ENCODE assay signal across 8 mouse cellular contexts in genomic region chr2:173453569-173454405, GRCm38 (mm10).
DNase-seq lines count a peak whose midpoint lies in the region; ATAC-seq lines count a peak whose summit lies in the region.

No protein-coding gene starts in this region.

- H3K9me3 ChIP-seq in forebrain, embryonic 15.5 days, result no peaks in the 10 kb centered on the region

- no peak overlapping the region for H3K4me3 ChIP-seq in forebrain, embryonic 15.5 days

- H3K9ac ChIP-seq in forebrain, embryonic 15.5 days (replicated peaks), result no peak overlapping the region

- no peak overlapping the region for H3K27ac ChIP-seq in forebrain, embryonic 15.5 days (replicated peaks)

- 0 out of 2 replicates have a peak, but pooled peaks have one; percentile 29 for ATAC-seq in forebrain, embryonic 15.5 days (replicated peaks)

- H3K36me3 ChIP-seq in forebrain, embryonic 15.5 days, result no peaks in the 10 kb centered on the region

- peak; percentile 57 to 64 for DNase-seq in cerebellum, postnatal 10 days
- DNase-seq in cerebellum, adult 8-10 months, result no peak
- peak; percentile 43 for DNase-seq in right cerebral cortex, adult 18-20 months
- DNase-seq in right cerebral cortex, postnatal 25 days, result no peak
- peak; percentile 16 for DNase-seq in large intestine, adult 2 months (ENCODE audit: low read depth, low spot score)
- peak; percentile 23 to 56 for DNase-seq in natural killer cell, adult 2 months (ENCODE audit: low spot score in 2 of 2)
- peak; percentile 25 for DNase-seq in urinary bladder, postnatal 25 days (ENCODE audit: low spot score)

- 68% methylated on average over 14 of the region's 14 CpGs for WGBS in forebrain, embryonic 15.5 days
- 76% methylated on average over 14 of the region's 14 CpGs for WGBS in large intestine, adult 2 months

- no peaks in the 10 kb centered on the region for H3K27me3 ChIP-seq in forebrain, embryonic 15.5 days

- H3K4me1 ChIP-seq in forebrain, embryonic 15.5 days, result no peaks in the 10 kb centered on the region

- no peak overlapping the region for H3K4me2 ChIP-seq in forebrain, embryonic 15.5 days (replicated peaks)

Comparison
In these comparisons a context has a peak if more than half of its experiments do, and no peak if none do; other contexts are left out.
1. DNase-seq: peak in cerebellum, postnatal 10 days (2 of 2), right cerebral cortex, adult 18-20 months (single experiment), large intestine, adult 2 months (single experiment), natural killer cell, adult 2 months (2 of 2) and urinary bladder, postnatal 25 days (single experiment); none in cerebellum, adult 8-10 months (single experiment) and right cerebral cortex, postnatal 25 days (single experiment).